Mouse (Mus musculus) C2C12 (cell line): ENCODE data around the gene Supv3l1. TPM values are rescaled to one million over a fixed set of nuclear protein-coding genes. Genes with fewer than 3 reads are reported as not detected.

Experiments used
- H3K27me3 ChIP-seq: one replicate; pipeline ENCODE4 v1.6.1; 2011; ENCODE audit not compliant: control insufficient read depth, insufficient read depth, insufficient read length
- H3K36me3 ChIP-seq: one replicate; pipeline ENCODE4 v1.6.1; 2011; ENCODE audit not compliant: control insufficient read depth, insufficient read depth
- H3K4me3 ChIP-seq: one replicate; pipeline ENCODE4 v1.5.1; 2011; ENCODE audit warnings: mild to moderate bottlenecking, control low read depth; ENCODE audit not compliant: poor library complexity, insufficient read depth, severe bottlenecking
- H3K79me2 ChIP-seq: one replicate; pipeline ENCODE4 v1.6.1; 2011; ENCODE audit not compliant: control insufficient read depth, insufficient read depth
- H3K79me3 ChIP-seq: one replicate; pipeline ENCODE4 v1.6.1; 2011; ENCODE audit warnings: low read depth, control low read depth
- H3ac ChIP-seq: one replicate; pipeline ENCODE3; 2011; ENCODE audit warnings: low read depth; ENCODE audit not compliant: control insufficient read depth, insufficient read length
- CEBPB ChIP-seq: IDR thresholded peaks from one replicate; pipeline ENCODE4 v1.6.1; 2011; ENCODE audit warnings: low read depth, mild to moderate bottlenecking, control low read depth, moderate library complexity
- CTCF ChIP-seq: IDR thresholded peaks from one replicate; pipeline ENCODE4 v1.5.1; 2011; ENCODE audit not compliant: control insufficient read depth, insufficient read depth, insufficient read length
- FOSL1 ChIP-seq: IDR thresholded peaks from one replicate; pipeline ENCODE4 v1.8.0; 2011; ENCODE audit warnings: mild to moderate bottlenecking, low read length; ENCODE audit not compliant: poor library complexity, insufficient read depth, severe bottlenecking
- MAX ChIP-seq: IDR thresholded peaks from one replicate; pipeline ENCODE4 v1.6.1; 2011; ENCODE audit warnings: mild to moderate bottlenecking, control low read depth
- MYOD1 ChIP-seq: IDR thresholded peaks from one replicate; pipeline ENCODE4 v1.6.1; 2011; ENCODE audit warnings: low read depth; ENCODE audit not compliant: control insufficient read depth, insufficient read length
- MYOG ChIP-seq: IDR thresholded peaks from one replicate; pipeline ENCODE4 v1.6.1; 2011; ENCODE audit not compliant: control insufficient read depth, insufficient read length; ENCODE audit errors: extremely low read depth
- USF1 ChIP-seq: IDR thresholded peaks from one replicate; pipeline ENCODE4 v1.6.1; 2011; ENCODE audit warnings: low read depth, mild to moderate bottlenecking, control low read depth, moderate library complexity
- polyA plus RNA-seq: library from polyadenylated mRNA; unstranded; fragments of >200 nt; fragmentation: generic; extraction: Trizol; gene quantifications from one replicate; pipeline ENCODE4 v1.2.1, GENCODE M21; 2012; ENCODE audit warnings: missing spikeins

The Supv3l1 gene
- polyA plus RNA-seq, 1 experiment, result 28.7 TPM

- H3K79me2 ChIP-seq, result no peaks in the 10 kb centered on the region
- no peaks in the 10 kb centered on the region for H3K27me3 ChIP-seq
- H3K36me3 ChIP-seq, result no peaks in the 10 kb centered on the region
- no peaks in the 10 kb centered on the region for H3K79me3 ChIP-seq
- no peak overlapping the region for H3ac ChIP-seq
- no peak overlapping the region for H3K4me3 ChIP-seq
- TF ChIP-seq FOSL1 (no peak), MYOD1 (no peak), USF1 (no peak), CEBPB (no peak), CTCF (no peak), MAX (no peak), MYOG (no peak)
Observed at GRCm38 (mm10) chr10:62419422-62419821, 30.1 kb downstream of the Supv3l1 start.

GRCm38 (mm10) chr10:62418831-62419356 lies 30.6 kb downstream of the Supv3l1 start:
- Histone ChIP-seq H3K79me3 (no peaks in the 10 kb centered on the region), H3K27me3 (no peaks in the 10 kb centered on the region), H3K79me2 (no peaks in the 10 kb centered on the region), H3K36me3 (no peaks in the 10 kb centered on the region), H3ac (no peak overlapping the region), H3K4me3 (no peak overlapping the region)
- TF ChIP-seq MAX (no peak), USF1 (no peak), FOSL1 (no peak), CTCF (no peak)

GRCm38 (mm10) chr10:62413606-62413982 lies 35.9 kb downstream of the Supv3l1 start:
- no peaks in the 10 kb centered on the region for H3K36me3 ChIP-seq
- H3ac ChIP-seq, result no peak overlapping the region
- no peaks in the 10 kb centered on the region for H3K79me2 ChIP-seq
- peaks cover 9% of the 10 kb centered on the region for H3K27me3 ChIP-seq
- no peak for TF ChIP-seq CEBPB
- peak; percentile 15 for TF ChIP-seq USF1
- H3K79me3 ChIP-seq, result no peaks in the 10 kb centered on the region
- H3K4me3 ChIP-seq, result no peak overlapping the region

GRCm38 (mm10) chr10:62412906-62413605 lies 36.5 kb downstream of the Supv3l1 start:
- Histone ChIP-seq H3K4me3 (no peak overlapping the region), H3K79me3 (no peaks in the 10 kb centered on the region), H3K79me2 (no peaks in the 10 kb centered on the region), H3K27me3 (peaks cover 13% of the 10 kb centered on the region), H3ac (no peak overlapping the region), H3K36me3 (no peaks in the 10 kb centered on the region)
- TF ChIP-seq FOSL1 (no peak), MYOG (no peak), CEBPB (no peak), USF1 (no peak), CTCF (no peak), MAX (no peak), MYOD1 (no peak)

GRCm38 (mm10) chr10:62411431-62412410 lies 37.8 kb downstream of the Supv3l1 start:
- Histone ChIP-seq H3K79me2 (no peaks in the 10 kb centered on the region), H3K79me3 (no peaks in the 10 kb centered on the region), H3K36me3 (no peaks in the 10 kb centered on the region), H3K4me3 (no peak overlapping the region), H3ac (no peak overlapping the region), H3K27me3 (peaks cover 24% of the 10 kb centered on the region)
- TF ChIP-seq FOSL1, result no peak
- no peak for TF ChIP-seq USF1
- TF ChIP-seq MAX, result no peak
- no peak for TF ChIP-seq CEBPB
- no peak for TF ChIP-seq MYOG
- no peak for TF ChIP-seq CTCF
- TF ChIP-seq MYOD1, result no peak

- H3ac ChIP-seq, result no peak overlapping the region
- no peaks in the 10 kb centered on the region for H3K79me3 ChIP-seq
- no peak overlapping the region for H3K4me3 ChIP-seq
- TF ChIP-seq CTCF (peak; percentile 92), CEBPB (no peak)
- H3K36me3 ChIP-seq, result no peaks in the 10 kb centered on the region
- H3K79me2 ChIP-seq, result no peaks in the 10 kb centered on the region
- peaks cover 28% of the 10 kb centered on the region for H3K27me3 ChIP-seq
Observed at GRCm38 (mm10) chr10:62410943-62411342, 38.6 kb downstream of the Supv3l1 start.
